Mouse (Mus musculus) colon, adult 2 months (tissue): ENCODE measurements around the gene Ankrd13a. TPM values are rescaled to one million over a fixed set of nuclear protein-coding genes. Genes with fewer than 3 reads are reported as not detected.

Experiments used
- polyA plus RNA-seq: library from polyadenylated mRNA; depleted of rRNA; stranded (reverse); fragments of >200 nt; gene quantifications from 2 replicates; pipeline ENCODE4 v1.2.3, GENCODE M21; 2012; rRNA removed

The Ankrd13a gene
- 131 and 166 TPM in 2 replicates for polyA plus RNA-seq

DNA sequence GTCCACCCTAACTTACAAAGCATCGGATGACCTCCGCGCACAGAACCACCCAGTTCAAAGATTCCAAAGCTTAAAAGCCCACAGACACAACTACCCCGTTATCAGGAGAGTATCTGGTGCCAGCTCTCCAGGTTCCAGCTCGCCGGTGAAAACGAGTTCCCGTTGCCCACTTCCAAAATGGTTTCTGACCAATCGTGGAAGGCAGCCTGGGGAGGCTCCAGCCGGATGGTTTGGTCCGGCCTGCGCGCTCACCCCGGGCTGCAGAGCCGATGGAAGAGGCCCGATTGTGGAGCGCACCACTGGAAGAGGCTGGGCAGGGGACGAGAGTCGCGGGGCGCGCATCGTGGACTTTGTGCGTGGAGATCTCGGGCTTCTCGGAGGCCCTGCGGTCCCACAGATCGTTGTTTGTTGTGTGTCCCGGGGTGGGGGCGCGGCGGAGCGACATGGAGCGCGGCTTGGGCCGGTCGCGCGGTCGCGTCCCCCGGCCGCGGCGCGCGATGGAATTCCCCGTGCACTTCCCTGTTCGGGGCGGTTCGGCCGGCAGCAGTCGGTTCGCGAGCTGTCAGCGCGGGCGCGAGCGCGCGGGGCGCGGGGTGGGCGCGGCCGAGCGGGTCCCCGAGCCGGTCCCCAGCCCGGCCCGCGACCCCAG lies at the start of gene Ankrd13a:
Ankrd13a (plus strand) TSS at position 275 of the 649 bp plus-strand sequence.

DNA sequence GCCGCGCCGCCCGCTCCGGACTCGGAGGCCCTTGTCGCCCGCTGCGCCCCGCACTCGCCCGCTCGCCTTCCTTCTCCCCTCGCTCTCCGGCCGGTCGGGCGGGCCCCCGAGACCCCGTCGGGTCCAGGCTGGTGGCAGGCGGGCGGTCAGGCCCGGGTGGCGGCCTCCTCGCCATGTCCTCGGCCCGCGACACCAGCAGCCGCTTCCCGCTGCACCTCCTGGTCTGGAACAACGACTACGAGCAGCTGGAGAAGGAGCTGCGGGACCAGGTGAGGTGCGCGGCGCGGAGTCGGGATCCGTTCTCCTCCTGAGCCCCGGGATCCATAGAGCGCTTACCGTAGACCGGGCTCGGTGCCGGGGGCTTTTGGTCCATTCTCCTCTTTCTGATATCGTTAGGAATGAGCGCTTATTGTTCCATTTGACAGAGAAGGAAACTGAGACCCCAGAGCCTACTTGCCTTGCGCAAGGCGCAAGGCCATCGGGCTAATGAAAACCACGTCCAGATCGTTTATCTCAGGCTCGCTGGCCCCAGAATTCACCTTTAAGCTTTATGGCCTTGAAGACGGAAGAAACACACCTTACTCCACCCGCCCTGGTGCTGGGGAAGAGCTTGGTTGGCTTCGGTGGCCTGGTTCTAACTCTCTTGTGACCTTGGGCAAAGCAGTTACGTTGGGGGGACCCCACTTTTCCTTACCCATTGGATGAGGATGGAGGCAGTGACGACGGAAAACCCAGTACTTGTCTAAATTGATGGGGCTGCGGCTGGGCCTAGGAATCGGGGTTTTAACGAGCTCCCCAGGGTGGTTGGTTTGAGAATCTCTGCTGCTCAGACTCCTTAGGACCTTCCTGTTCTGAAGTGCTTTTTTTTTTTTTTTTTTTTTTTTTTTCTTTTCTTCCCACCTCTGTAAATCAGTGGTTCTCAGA lies 841 bp downstream of the Ankrd13a start, which contains the start of gene Git2:
Git2 (minus strand) TSS at position 462 of the 924 bp plus-strand sequence.

DNA sequence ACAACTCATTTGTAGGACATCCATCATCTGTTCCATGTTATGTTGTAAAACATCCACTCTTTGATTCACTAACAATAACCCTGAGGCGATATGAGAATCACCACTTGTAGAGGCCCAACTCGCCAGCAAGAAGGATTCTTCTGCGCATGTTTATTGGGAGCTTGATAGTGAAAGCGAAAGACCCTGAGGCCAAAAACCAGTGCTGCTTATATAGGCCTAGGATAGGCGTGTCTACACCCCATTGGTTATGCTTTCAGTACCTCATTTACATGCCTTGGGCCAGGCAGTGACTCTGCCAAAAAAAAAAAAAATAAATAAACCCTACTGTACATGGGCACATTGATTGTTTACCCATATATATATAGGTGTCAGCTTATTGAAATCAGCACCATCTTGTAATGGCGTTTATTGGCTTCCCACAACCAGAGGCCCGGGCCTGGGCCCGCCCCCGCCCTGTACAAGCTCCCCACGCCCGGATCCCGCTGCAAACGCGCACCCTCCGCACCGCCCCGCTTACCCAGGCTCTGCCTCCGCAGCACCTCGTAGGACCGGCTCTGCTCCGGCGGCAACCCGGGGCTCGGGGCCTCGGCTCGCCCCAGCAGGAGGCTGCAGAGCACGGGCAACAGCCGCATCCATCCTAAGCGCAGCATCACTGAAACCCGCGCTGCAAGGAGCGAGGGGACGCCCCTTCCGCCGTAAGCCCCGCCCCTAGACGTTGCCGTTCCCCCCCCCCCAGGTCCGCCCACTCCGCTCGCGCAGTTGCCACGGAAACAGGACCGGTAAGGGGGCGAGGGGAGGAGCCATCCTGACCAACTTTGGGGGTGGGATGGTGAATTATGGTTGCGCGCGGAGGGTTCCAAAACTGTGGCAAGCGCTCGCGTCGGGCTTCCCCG lies 48.6 kb downstream of the Ankrd13a start, which contains the start of gene 1500011B03Rik:
1500011B03Rik (minus strand) TSS at position 673 of the 893 bp plus-strand sequence.

DNA sequence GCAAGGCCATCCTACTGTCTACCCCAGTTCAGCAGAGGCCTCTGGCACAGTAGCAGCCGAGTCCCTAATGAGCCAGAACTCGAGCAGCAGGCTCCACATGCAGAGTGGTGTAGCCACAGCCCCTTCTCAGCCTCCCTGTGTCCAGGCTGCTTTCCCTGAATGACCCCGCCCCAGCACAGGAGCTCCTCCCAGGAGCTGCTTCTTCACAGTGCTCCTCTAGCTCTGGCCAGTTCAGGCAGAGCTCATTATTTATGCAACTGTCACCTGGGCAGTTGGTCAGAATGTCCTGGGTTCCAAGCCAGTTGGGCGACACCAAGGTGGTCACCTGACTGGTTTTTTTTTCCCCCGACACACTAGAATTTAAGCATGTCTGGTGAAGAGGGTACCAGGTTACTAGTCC lies 78.9 kb downstream of the Ankrd13a start, which contains the start of gene 4930519G04Rik:
4930519G04Rik (plus strand) TSS at position 301 of the 400 bp plus-strand sequence.

Other genes with a start within 250 kb of the Ankrd13a start
- gene Fam222a, start 206.7 kb upstream of the Ankrd13a start, polyA plus RNA-seq, result 9.3 and 9.9 TPM in 2 replicates
- 3.4 and 3.8 TPM in 2 replicates for gene Trpv4, start 116.3 kb upstream of the Ankrd13a start, polyA plus RNA-seq
- gene Gltp, start 83.7 kb upstream of the Ankrd13a start, polyA plus RNA-seq, result 194 TPM in 2 replicates
- gene Tchp, start 66.9 kb upstream of the Ankrd13a start, polyA plus RNA-seq, result 8.7 and 12.5 TPM in 2 replicates
- 29.1 and 35.7 TPM in 2 replicates for gene Git2, start 840 bp downstream of the Ankrd13a start, polyA plus RNA-seq
- gene 1500011B03Rik, start 48.8 kb downstream of the Ankrd13a start, polyA plus RNA-seq, result 16.9 and 29.6 TPM in 2 replicates
- gene 4930519G04Rik, start 79.0 kb downstream of the Ankrd13a start, polyA plus RNA-seq, result not detected in 2 replicates
- not detected in 2 replicates for gene Gm9936, start 84.0 kb downstream of the Ankrd13a start, polyA plus RNA-seq
- 6.3 and 8.6 TPM in 2 replicates for gene Oasl2, start 122.3 kb downstream of the Ankrd13a start, polyA plus RNA-seq
- gene Oasl1, start 148.6 kb downstream of the Ankrd13a start, polyA plus RNA-seq, result 24.7 and 50.4 TPM in 2 replicates
- 19.6 and 21.7 TPM in 2 replicates for gene 2210016L21Rik, start 167.5 kb downstream of the Ankrd13a start, polyA plus RNA-seq
- gene Hnf1a, start 196.4 kb downstream of the Ankrd13a start, polyA plus RNA-seq, result 16.8 and 18.4 TPM in 2 replicates
- gene Sppl3, start 236.5 kb downstream of the Ankrd13a start, polyA plus RNA-seq, result 72.4 and 89.9 TPM in 2 replicates